Mouse (Mus musculus): ENCODE measurements at regions not wholly inside any gene's neighbourhood (a gene's known extent, or its start where the extent isn't known, plus 50 kb on each side); places are given as distances from the start of the nearest gene placed in this dataset.
"Not testable (repeated sequence)": the region's sequence is repeated elsewhere in the genome, so short reads cannot be mapped to it uniquely, and the experiment has no call there.

GRCm38 (mm10) chr1:18012941-18013340 is 132.8 kb downstream of the Crisp4 start:
- peak in 1 of 2 experiments; percentile 44; a peak in 2 of 4 replicates for TF ChIP-seq CTCF (conservative IDR thresholded peaks at IDR 0.05 in 1 of 2, IDR thresholded peaks at IDR 0.05 in 1 of 2; ENCODE audit: low read depth in 2 of 2, low read length in 2 of 2)
- TF ChIP-seq MAX (IDR thresholded peaks at IDR 0.05; ENCODE audit: low read length); UBTF (IDR thresholded peaks at IDR 0.05; ENCODE audit: low read depth, low read length): not testable (repeated sequence)

Measured in CH12.LX (cell line).